In the genomic region with DNA sequence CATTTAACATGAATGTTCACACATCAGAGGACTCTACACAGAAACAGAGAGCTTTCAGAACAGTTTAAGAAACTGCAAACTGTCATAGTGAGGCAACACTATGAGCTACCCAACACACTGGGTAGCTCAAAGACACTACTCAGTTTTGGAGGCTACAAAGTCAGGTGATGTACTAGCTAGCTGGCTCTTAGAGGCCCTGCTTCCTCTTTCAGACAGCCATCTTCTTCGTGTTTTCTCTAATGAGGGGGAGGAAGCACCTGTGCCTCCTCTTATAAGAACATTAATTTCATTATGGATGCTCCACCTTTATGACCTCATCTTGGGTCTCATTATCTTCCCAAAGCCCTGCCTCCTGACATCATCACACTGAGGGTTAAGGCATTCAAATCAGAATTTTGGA, we compare ENCODE assay signal across 26 mouse cellular contexts. TPM values are rescaled to one million over a fixed set of nuclear protein-coding genes. Genes with fewer than 3 reads are reported as not detected.
DNase-seq lines count a peak whose midpoint lies in the region; ATAC-seq and TF ChIP-seq lines count a peak whose summit lies in the region.
"Had no signal": no experiment of that assay in that cellular context is flagged by ENCODE, and none has a peak within 500 bp of the region (broad histone marks: within the 10 kb centered on the region; RNA-seq: fewer than 3 reads in every experiment).

No protein-coding gene starts in this region.

- H3K27me3 ChIP-seq in MEL (ENCODE audit: control insufficient read depth in 1 of 2, insufficient read depth in 2 of 2, low read length in 2 of 2), result no peaks in the 10 kb centered on the region
- H3K27me3 ChIP-seq: embryonic facial prominence, embryonic 12.5 days; heart, embryonic 15.5 days; hindbrain, embryonic 13.5 days; kidney, embryonic 15.5 days; limb, embryonic 13.5 days; neural tube, embryonic 12.5 days had no signal

- H3K79me2 ChIP-seq in MEL (ENCODE audit: control insufficient read depth, insufficient read depth, low read length, poor library complexity), result no peaks in the 10 kb centered on the region

- H3K9ac ChIP-seq in MEL (ENCODE audit: control insufficient read depth, low read depth, low read length, poor library complexity, severe bottlenecking), result no peak overlapping the region
- H3K9ac ChIP-seq: embryonic facial prominence, embryonic 12.5 days; heart, embryonic 15.5 days; hindbrain, embryonic 13.5 days; kidney, embryonic 15.5 days; limb, embryonic 13.5 days; neural tube, embryonic 12.5 days had no signal

- H3K27ac ChIP-seq in MEL (ENCODE audit: control insufficient read depth, low read depth, low read length), result no peak overlapping the region
- H3K27ac ChIP-seq: embryonic facial prominence, embryonic 12.5 days; heart, embryonic 10.5 days; heart, embryonic 15.5 days; hindbrain, embryonic 13.5 days; kidney, embryonic 15.5 days; left cerebral cortex, adult 2 months; limb, embryonic 13.5 days; neural tube, embryonic 12.5 days had no signal

- TF ChIP-seq POLR2A in MEL (IDR thresholded peaks at IDR 0.05; ENCODE audit: control insufficient read depth in 1 of 2, insufficient read depth in 1 of 2, low read depth in 1 of 2, low read length in 2 of 2, poor library complexity in 1 of 2), result no peak

- peak; percentile 33 for DNase-seq in thymus, postnatal 0 days (ENCODE audit: low spot score)
- no peak for DNase-seq in thymus, postnatal 4 days
- peak; percentile 21 for DNase-seq in MEL (ENCODE audit: low read depth, low spot score)
- no peak for DNase-seq in kidney, adult 8-10 months
- no peak for DNase-seq in neural tube, embryonic 10.5 days (ENCODE audit: extremely low spot score, low spot score)
- DNase-seq in layer of hippocampus, postnatal 36 days, result no peak
- DNase-seq: adrenal gland, postnatal 36 days; cerebellum, adult 8-10 months; cerebellum, postnatal 25 days; embryo, embryonic 11 days; gastrocnemius, postnatal 14 days; heart, adult 11 months; kidney, postnatal 25 days; lung, postnatal 4 days; midbrain, embryonic 14.5 days had no signal

- H3K4me3 ChIP-seq in MEL (ENCODE audit: control insufficient read depth in 1 of 2, insufficient read depth in 1 of 2, low read depth in 2 of 2, low read length in 2 of 2), result no peak overlapping the region
- H3K4me3 ChIP-seq: embryonic facial prominence, embryonic 12.5 days; heart, embryonic 10.5 days; heart, embryonic 15.5 days; hindbrain, embryonic 13.5 days; kidney, embryonic 15.5 days; left cerebral cortex, adult 2 months; limb, embryonic 13.5 days; neural tube, embryonic 12.5 days had no signal

- ATAC-seq in megakaryocyte progenitor cell, adult 5-6 weeks (replicated peaks; ENCODE audit: poor library complexity), result peak; percentile 93
- ATAC-seq: forebrain, embryonic 14.5 days; intestine, postnatal 0 days had no signal

- H3K36me3 ChIP-seq in MEL (ENCODE audit: control insufficient read depth in 1 of 2, insufficient read depth in 2 of 2, low read length in 2 of 2), result peaks cover 0 to 2% of the 10 kb centered on the region in 2 experiments; a peak in 1 of 4 replicates
- H3K36me3 ChIP-seq: embryonic facial prominence, embryonic 12.5 days; heart, embryonic 10.5 days; heart, embryonic 15.5 days; hindbrain, embryonic 13.5 days; kidney, embryonic 15.5 days; limb, embryonic 13.5 days; neural tube, embryonic 12.5 days had no signal

- TF ChIP-seq RAD21 in MEL (IDR thresholded peaks at IDR 0.05; ENCODE audit: low read depth, low read length), result no peak

- no peak for TF ChIP-seq CTCF in MEL (IDR thresholded peaks at IDR 0.05 in 2 of 3, conservative IDR thresholded peaks at IDR 0.05 in 1 of 3; ENCODE audit: control insufficient read depth in 1 of 3, insufficient read depth in 1 of 3, low read depth in 2 of 3, low read length in 3 of 3, poor library complexity in 1 of 3, severe bottlenecking in 1 of 3)

- H3K9me3 ChIP-seq in MEL (replicated peaks; ENCODE audit: insufficient read depth, low read length), result no peaks in the 10 kb centered on the region
- H3K9me3 ChIP-seq: embryonic facial prominence, embryonic 12.5 days; heart, embryonic 10.5 days; heart, embryonic 15.5 days; hindbrain, embryonic 13.5 days; kidney, embryonic 15.5 days; limb, embryonic 13.5 days; neural tube, embryonic 12.5 days had no signal

- TF ChIP-seq EP300 in MEL (IDR thresholded peaks at IDR 0.05; ENCODE audit: low read depth in 1 of 2, low read length in 2 of 2), result no peak

- H3K4me1 ChIP-seq in MEL (ENCODE audit: control insufficient read depth in 1 of 2, insufficient read depth in 2 of 2, low read length in 2 of 2), result peaks cover 2% of the 10 kb centered on the region in 2 experiments
- H3K4me1 ChIP-seq: embryonic facial prominence, embryonic 12.5 days; heart, embryonic 10.5 days; heart, embryonic 15.5 days; hindbrain, embryonic 13.5 days; kidney, embryonic 15.5 days; limb, embryonic 13.5 days; neural tube, embryonic 12.5 days had no signal

TF ChIP-seq in MEL, 35 proteins besides CTCF, POLR2A, EP300 and RAD21:
- TF ChIP-seq NELFE (IDR thresholded peaks at IDR 0.05; ENCODE audit: low read depth, low read length) (no peak), USF1 (IDR thresholded peaks at IDR 0.05; ENCODE audit: low read depth, low read length) (peak; percentile 39; the same call in 1 of the 2 replicates)
TF ChIP-seq in MEL: peak in this region for 1.

RNA-seq across cellular contexts. Expression of gene Fndc3a, which starts 18.4 kb away (rescaled TPM):
- 26.3 and 29.7 TPM in 2 replicates for polyA plus RNA-seq in thymus, postnatal 0 days (2015; fragmentation: Nextera tagmentation; extraction: Ambion mirVana)
- 3.9 and 4.2 TPM in 2 replicates for total RNA-seq in MEL (2012; rRNA removed)
- polyA plus RNA-seq in MEL (2012; ENCODE audit: insufficient read depth in 1 of 2, insufficient read length in 2 of 2, low read depth in 1 of 2, low replicate concordance in 2 of 2, missing spikeins in 1 of 2), result 1 to 10 TPM in 1 of 2 experiments, not detected in 1; 9.0 TPM
- total RNA-seq in megakaryocyte progenitor cell, adult 5-6 weeks (2015), result 48.9 and 52.9 TPM in 2 replicates
- total RNA-seq in megakaryocyte progenitor cell, adult 5-6 weeks (2017), result 36.0 and 56.3 TPM in 2 replicates
- 10 to 100 TPM; 43.8 to 53.2 TPM for total RNA-seq in layer of hippocampus, postnatal 36 days (2021)

Comparison
In these comparisons a context has a peak if more than half of its experiments do, and no peak if none do; other contexts are left out.
1. DNase-seq: peak in thymus, postnatal 0 days (single experiment) and MEL (single experiment); none in thymus, postnatal 4 days (single experiment), kidney, adult 8-10 months (0 of 2), neural tube, embryonic 10.5 days (single experiment) and layer of hippocampus, postnatal 36 days (0 of 2).